ENCODE assay signal across 11 mouse cellular contexts in the genomic region with DNA sequence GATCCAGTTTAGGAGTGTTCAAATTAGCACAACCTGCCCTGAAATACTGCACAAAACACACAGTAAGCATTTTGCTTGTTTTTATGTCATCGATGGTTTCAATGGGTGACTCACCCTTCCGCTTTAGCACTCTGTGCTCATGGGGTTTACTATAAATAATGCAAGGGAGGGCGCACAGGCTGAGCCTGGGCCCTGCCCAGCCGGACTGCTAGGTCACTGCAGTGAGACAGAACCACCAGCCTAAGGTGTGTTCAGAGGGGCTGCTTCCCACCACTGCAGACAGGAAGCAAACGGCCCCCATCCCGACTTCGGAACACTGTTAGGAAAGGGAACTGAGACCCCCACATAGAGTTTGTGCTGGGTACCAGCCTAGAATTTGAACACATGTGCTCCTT. TPM values are rescaled to one million over a fixed set of nuclear protein-coding genes. Genes with fewer than 3 reads are reported as not detected.
DNase-seq lines count a peak whose midpoint lies in the region; ATAC-seq and TF ChIP-seq lines count a peak whose summit lies in the region.
"Had no signal": no experiment of that assay in that cellular context is flagged by ENCODE, and none has a peak within 500 bp of the region (broad histone marks: within the 10 kb centered on the region; RNA-seq: fewer than 3 reads in every experiment).

No protein-coding gene starts in this region.

- no peak for TF ChIP-seq RAD21 in MEL (IDR thresholded peaks at IDR 0.05; ENCODE audit: low read depth, low read length)

- peaks cover 3% of the 10 kb centered on the region; the same call in 1 of the 2 replicates for H3K4me1 ChIP-seq in kidney, embryonic 16.5 days (ENCODE audit: insufficient read depth, low read length)
- H3K4me1 ChIP-seq in MEL (ENCODE audit: control insufficient read depth in 1 of 2, insufficient read depth in 2 of 2, low read length in 2 of 2) = peaks cover 21 to 64% of the 10 kb centered on the region in 2 experiments

- peak; percentile 18 for DNase-seq in kidney, adult 11 months
- DNase-seq in MEL (ENCODE audit: low read depth, low spot score) (peak; percentile 71), MN1 (ENCODE audit: low spot score) (no peak)
- peak; percentile 31 for DNase-seq in gastrocnemius, postnatal 14 days
- peak; percentile 31 to 45 for DNase-seq in lung, postnatal 4 days
- DNase-seq in left cerebral cortex, adult 8-10 months (ENCODE audit: low spot score in 2 of 2) = no peak
- no peak for DNase-seq in thymus, adult 18-20 months
- DNase-seq: cerebellum, adult 9-11 months had no signal

- H3K27me3 ChIP-seq in kidney, embryonic 16.5 days (ENCODE audit: insufficient read depth, low read length) = peaks cover 6% of the 10 kb centered on the region; the same call in 1 of the 2 replicates
- H3K27me3 ChIP-seq in MEL (ENCODE audit: control insufficient read depth in 1 of 2, insufficient read depth in 2 of 2, low read length in 2 of 2) = no peaks in the 10 kb centered on the region
- H3K27me3 ChIP-seq: forebrain, embryonic 15.5 days had no signal

- H3K36me3 ChIP-seq in kidney, embryonic 16.5 days (ENCODE audit: insufficient read depth, low read length) = no peaks in the 10 kb centered on the region
- H3K36me3 ChIP-seq in MEL (ENCODE audit: control insufficient read depth in 1 of 2, insufficient read depth in 2 of 2, low read length in 2 of 2) = peaks cover 0 to 39% of the 10 kb centered on the region in 2 experiments; a peak in 2 of 4 replicates
- H3K36me3 ChIP-seq: forebrain, embryonic 15.5 days; lung, embryonic 15.5 days had no signal

- H3K9me3 ChIP-seq in kidney, embryonic 16.5 days (ENCODE audit: low read length) = no peaks in the 10 kb centered on the region
- H3K9me3 ChIP-seq in MEL (replicated peaks; ENCODE audit: insufficient read depth, low read length) = no peaks in the 10 kb centered on the region
- H3K9me3 ChIP-seq: forebrain, embryonic 15.5 days; lung, embryonic 15.5 days had no signal

- H3K4me3 ChIP-seq in kidney, embryonic 16.5 days (ENCODE audit: low read length) = no peak overlapping the region
- peak overlapping the region; percentile 16 to 20; a peak in 3 of 4 replicates for H3K4me3 ChIP-seq in MEL (ENCODE audit: control insufficient read depth in 1 of 2, insufficient read depth in 1 of 2, low read depth in 2 of 2, low read length in 2 of 2)
- H3K4me3 ChIP-seq: forebrain, embryonic 15.5 days; lung, embryonic 15.5 days had no signal

- ATAC-seq in kidney, embryonic 16.5 days (ENCODE audit: low FRiP score, low TSS enrichment) = no peak
- ATAC-seq: forebrain, embryonic 15.5 days had no signal

- H3K9ac ChIP-seq in kidney, embryonic 16.5 days (replicated peaks; ENCODE audit: low read length) = no peak overlapping the region
- peak overlapping the region; percentile 44 for H3K9ac ChIP-seq in MEL (ENCODE audit: control insufficient read depth, low read depth, low read length, poor library complexity, severe bottlenecking)
- H3K9ac ChIP-seq: forebrain, embryonic 15.5 days; lung, embryonic 15.5 days had no signal

- H3K27ac ChIP-seq in kidney, embryonic 16.5 days (ENCODE audit: low read length) = no peak overlapping the region
- peak overlapping the region; percentile 63 for H3K27ac ChIP-seq in MEL (ENCODE audit: control insufficient read depth, low read depth, low read length)
- H3K27ac ChIP-seq: forebrain, embryonic 15.5 days; lung, embryonic 15.5 days had no signal

- no peak for TF ChIP-seq POLR2A in MEL (IDR thresholded peaks at IDR 0.05; ENCODE audit: control insufficient read depth in 1 of 2, insufficient read depth in 1 of 2, low read depth in 1 of 2, low read length in 2 of 2, poor library complexity in 1 of 2)

- H3K4me2 ChIP-seq in kidney, embryonic 16.5 days (replicated peaks; ENCODE audit: low read depth, low read length) = no peak overlapping the region
- H3K4me2 ChIP-seq: forebrain, embryonic 15.5 days; lung, embryonic 15.5 days had no signal

- no peak for TF ChIP-seq CTCF in MEL (IDR thresholded peaks at IDR 0.05 in 2 of 3, conservative IDR thresholded peaks at IDR 0.05 in 1 of 3; ENCODE audit: control insufficient read depth in 1 of 3, insufficient read depth in 1 of 3, low read depth in 2 of 3, low read length in 3 of 3, poor library complexity in 1 of 3, severe bottlenecking in 1 of 3)

- 76% methylated on average over 7 of the region's 7 CpGs for WGBS in kidney, embryonic 16.5 days

- TF ChIP-seq EP300 in MEL (IDR thresholded peaks at IDR 0.05; ENCODE audit: low read depth in 1 of 2, low read length in 2 of 2) = peak; percentile 25 to 45; a peak in 3 of 4 replicates

- H3K79me2 ChIP-seq in MEL (ENCODE audit: control insufficient read depth, insufficient read depth, low read length, poor library complexity) = no peaks in the 10 kb centered on the region; the same call in 1 of the 2 replicates

- intact Hi-C loops in gastrocnemius, postnatal 14 days (cut with DNase I; ENCODE audit: low total_unique reads) = no loop called here

TF ChIP-seq in MEL, 35 proteins besides CTCF, POLR2A, EP300 and RAD21:
- no peak for TF ChIP-seq USF2 (IDR thresholded peaks at IDR 0.05; ENCODE audit: borderline replicate concordance in 1 of 2, insufficient read depth in 1 of 2, low read depth in 1 of 2, low read length in 2 of 2)
- 0 out of 2 replicates have a peak, but pooled peaks have one; percentile 12 for TF ChIP-seq MYC (IDR thresholded peaks at IDR 0.05; ENCODE audit: low read depth, low read length)
- TF ChIP-seq JUND (IDR thresholded peaks at IDR 0.05; ENCODE audit: low read depth, low read length) = peak; percentile 89; the same call in 1 of the 2 replicates
- TF ChIP-seq ETS1 (IDR thresholded peaks at IDR 0.05; ENCODE audit: low read depth, low read length) = peak; percentile 89
- TF ChIP-seq MYB (IDR thresholded peaks at IDR 0.05; ENCODE audit: low read depth, low read length) = no peak
- TF ChIP-seq MAFK (IDR thresholded peaks at IDR 0.05; ENCODE audit: borderline replicate concordance, low read depth, low read length) = peak; percentile 45; the same call in 1 of the 2 replicates
- TF ChIP-seq NRF1 (IDR thresholded peaks at IDR 0.05; ENCODE audit: insufficient read depth, low read depth, low read length, poor library complexity, severe bottlenecking) = no peak
- 0 out of 2 replicates have a peak, but pooled peaks have one; percentile 12 for TF ChIP-seq NELFE (IDR thresholded peaks at IDR 0.05; ENCODE audit: low read depth, low read length)
- 0 out of 2 replicates have a peak, but pooled peaks have one; percentile 12 for TF ChIP-seq TCF12 (IDR thresholded peaks at IDR 0.05; ENCODE audit: low read depth, low read length)
- TF ChIP-seq MAX (IDR thresholded peaks at IDR 0.05; ENCODE audit: low read length) = no peak

RNA-seq across cellular contexts. Expression of gene Zbtb16, which starts 18.6 kb away (rescaled TPM):
- 1.5 and 1.8 TPM in 2 replicates for polyA plus RNA-seq in kidney, embryonic 16.5 days (2015; fragmentation: Nextera tagmentation; extraction: Ambion mirVana)
- total RNA-seq in MEL (2012; rRNA removed) = 0.04 and 0.07 TPM in 2 replicates
- under 1 TPM in 1 of 2 experiments, not detected in 1; 0.72 TPM for polyA plus RNA-seq in MEL (2012; ENCODE audit: insufficient read depth in 1 of 2, insufficient read length in 2 of 2, low read depth in 1 of 2, low replicate concordance in 2 of 2, missing spikeins in 1 of 2)
- total RNA-seq in gastrocnemius, postnatal 14 days (2021) = 100 to 1,000 TPM in 1 of 2 experiments, 10 to 100 TPM in 1; 70.1 to 157 TPM
- total RNA-seq in left cerebral cortex, adult 8-10 months (2022) = 10 to 100 TPM; 66.8 to 72.0 (median 69.8) TPM

Comparison
In these comparisons a context has a peak if more than half of its experiments do, and no peak if none do; other contexts are left out.
1. DNase-seq: peak in kidney, adult 11 months (single experiment), MEL (single experiment), gastrocnemius, postnatal 14 days (single experiment) and lung, postnatal 4 days (2 of 2); none in left cerebral cortex, adult 8-10 months (0 of 2), thymus, adult 18-20 months (0 of 2) and MN1 (single experiment).
2. RNA of gene Zbtb16, which starts 18.6 kb away (total RNA-seq): 70.1 to 157 TPM in gastrocnemius, postnatal 14 days and 66.8 to 72.0 TPM in left cerebral cortex, adult 8-10 months; 0.04 to 0.07 TPM in MEL; every median in the first group is over 10 times any median in the second.